Mouse (Mus musculus) gastrocnemius, postnatal 25 days (tissue): Measurements from ENCODE around the gene Nek10. TPM values are rescaled to one million over a fixed set of nuclear protein-coding genes. Genes with fewer than 3 reads are reported as not detected.
"Not testable (repeated sequence)": the region's sequence is repeated elsewhere in the genome, so short reads cannot be mapped to it uniquely, and the experiment has no call there.

Source experiments
- DNase-seq: peaks from one replicate; pipeline ENCODE4 v3.0.0; 2022
- long read RNA-seq, 2 experiments: library from polyadenylated mRNA; stranded (forward); transcript quantifications; one replicate each; pipeline ENCODE4 v2.0.0; 2021
- total RNA-seq, 2 experiments: library from RNA; stranded (reverse); gene quantifications; 1 replicate in 1 of 2; 2 replicates in 1 of 2; pipeline ENCODE4 v1.2.3; 2021

Nek10 gene
- under 1 TPM; 0.03 TPM for total RNA-seq
- long read RNA-seq, experiment 1 = 0 reads
- long read RNA-seq, experiment 2 = 0 reads

DNA sequence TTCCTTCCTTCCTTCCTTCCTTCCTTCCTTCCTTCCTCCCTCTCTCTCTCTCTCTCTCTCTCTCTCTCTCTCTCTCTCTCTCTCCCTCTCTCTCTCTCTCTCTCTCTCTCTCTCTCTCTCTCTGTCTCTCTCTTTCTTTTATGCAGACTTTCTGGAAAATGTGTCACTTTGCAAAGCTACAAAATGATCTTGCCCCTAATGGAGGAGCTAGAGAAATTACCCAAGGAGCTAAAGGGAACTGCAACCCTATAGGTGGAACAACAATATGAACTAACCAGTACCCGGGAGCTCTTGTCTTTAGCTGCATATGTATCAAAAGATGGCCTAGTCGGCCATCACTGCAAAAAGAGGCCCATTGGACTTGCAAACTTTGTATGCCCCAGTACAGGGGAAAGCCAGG lies at the start of gene Nek10:
TSS of gene Nek10 (plus strand) at position 301 of the 400 bp plus-strand sequence.
- not testable (repeated sequence) for DNase-seq

DNA sequence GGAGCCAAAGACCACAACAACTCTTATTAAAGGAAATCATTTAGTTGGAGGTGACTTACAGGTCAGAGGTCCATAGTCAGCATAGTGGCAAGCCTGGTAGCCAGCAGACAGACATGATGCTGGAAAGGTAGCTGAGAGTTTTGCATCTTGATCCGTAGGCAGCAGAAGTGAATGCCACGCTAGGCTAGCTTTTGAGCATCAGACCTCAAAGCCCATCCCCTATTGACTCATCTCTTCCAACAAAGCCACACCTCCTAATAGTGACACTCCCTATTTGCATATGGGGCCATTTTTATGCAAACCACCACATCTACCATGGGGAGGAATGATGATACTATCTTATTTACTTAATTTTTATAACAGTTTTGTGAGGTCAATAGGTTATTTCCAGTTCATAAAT lies 22.0 kb upstream of the Nek10 start:
- DNase-seq = no peak

DNA sequence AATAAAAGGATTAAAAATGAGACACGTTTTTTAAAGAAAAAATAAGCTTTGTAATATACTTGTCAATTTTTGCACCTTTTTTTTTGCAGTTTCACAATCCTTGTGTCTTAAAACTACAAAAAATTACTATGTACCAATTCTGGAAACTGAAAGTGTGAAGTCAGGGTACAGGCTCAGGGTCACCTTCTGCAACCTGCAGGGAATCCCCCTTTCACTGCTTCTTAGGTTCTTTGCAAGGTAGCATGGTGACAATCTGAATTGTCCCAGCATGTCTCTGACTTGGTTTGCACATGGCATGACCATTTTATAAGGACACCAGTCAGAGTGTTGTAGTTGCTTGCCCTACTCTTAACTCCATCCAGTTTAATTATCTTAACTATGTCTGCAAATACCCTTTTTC lies 19.0 kb upstream of the Nek10 start:
- no peak for DNase-seq

DNA sequence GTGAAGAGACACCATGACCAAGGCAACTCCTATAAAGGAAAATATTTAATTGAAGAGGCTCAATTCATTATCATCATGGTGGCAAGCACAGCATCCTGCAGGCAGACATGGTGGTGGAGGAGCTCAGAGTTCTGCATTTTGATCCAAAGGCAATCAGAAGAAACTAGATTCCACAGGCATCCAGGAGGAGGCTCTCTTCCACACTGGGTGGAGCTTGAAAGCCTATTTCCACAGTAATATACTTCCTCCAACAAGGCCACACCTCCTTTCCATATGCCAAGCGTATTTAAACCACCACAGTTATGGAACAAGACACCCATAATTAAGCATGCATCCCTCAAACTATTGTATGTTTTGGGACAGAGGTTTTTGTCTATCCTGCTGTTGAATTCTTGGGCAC lies 16.2 kb upstream of the Nek10 start:
- no peak for DNase-seq

DNA sequence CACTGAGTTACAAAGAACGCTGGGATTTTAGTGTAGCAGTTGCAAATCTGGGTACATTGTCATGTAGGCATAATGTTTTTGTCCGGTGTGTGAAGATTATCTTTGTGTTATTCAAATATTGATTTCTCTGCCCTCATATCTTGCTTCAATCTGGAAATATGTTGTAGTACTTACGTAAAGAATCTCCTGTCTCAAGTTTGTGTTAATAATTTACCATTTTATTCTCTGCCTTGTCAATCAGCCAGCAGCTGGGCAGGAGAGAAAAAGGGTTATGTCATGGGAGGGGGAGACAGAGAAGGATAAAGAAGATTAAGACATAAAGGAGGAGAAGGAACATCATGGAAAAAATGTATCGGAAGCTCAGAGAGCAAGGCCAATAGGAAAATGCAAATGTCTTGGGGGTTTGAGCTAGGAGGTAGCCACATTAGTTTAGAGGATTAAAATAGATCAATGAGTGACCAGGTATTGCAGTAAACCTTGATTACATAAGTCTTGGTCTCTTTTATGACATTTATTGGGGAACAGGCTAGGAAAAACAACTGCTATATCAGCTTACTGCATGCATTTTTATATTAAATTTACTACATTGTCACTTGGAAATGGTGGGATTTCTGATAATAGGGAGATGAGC lies 13.3 kb upstream of the Nek10 start:
- no peak for DNase-seq

DNA sequence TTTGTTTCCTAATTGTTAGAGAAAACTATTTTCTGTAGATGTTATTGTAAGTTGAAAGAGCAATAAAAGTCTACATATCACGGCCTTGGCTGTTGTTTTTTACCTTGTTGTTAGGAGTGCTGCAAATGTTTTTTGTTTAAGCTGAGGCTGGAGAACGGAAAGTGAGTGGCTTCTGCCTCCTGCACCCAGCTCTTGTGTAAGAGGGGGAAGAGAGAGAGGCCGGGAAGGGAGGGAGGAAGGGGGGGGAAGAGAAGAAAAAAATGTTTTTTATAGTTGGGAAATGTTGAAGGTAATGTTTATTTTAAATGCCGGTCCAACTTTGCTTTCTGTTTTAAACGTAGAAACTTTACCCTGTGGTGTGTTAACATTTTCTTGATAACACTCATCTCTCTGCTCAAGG lies 3.4 kb upstream of the Nek10 start:
- no peak for DNase-seq

DNA sequence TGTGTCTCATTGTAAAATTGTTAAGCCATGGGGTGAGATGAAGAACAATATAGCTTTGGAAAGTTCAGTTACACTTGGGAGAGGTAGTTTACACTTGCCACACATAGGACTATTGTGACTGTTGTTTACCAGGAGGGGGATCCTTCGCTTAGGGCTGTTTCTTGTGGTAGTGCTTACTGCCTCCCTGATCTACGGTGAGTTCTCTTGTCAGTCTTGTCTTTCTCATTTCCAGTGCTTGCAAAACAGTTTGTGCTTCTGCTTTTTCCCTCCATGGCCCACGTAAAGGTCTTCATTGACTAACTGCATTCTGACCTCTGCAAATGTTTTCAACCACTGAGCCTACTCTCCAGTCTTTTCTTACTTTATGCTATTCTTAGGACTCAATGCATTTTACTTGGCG lies 2.9 kb upstream of the Nek10 start:
- no peak for DNase-seq

DNA sequence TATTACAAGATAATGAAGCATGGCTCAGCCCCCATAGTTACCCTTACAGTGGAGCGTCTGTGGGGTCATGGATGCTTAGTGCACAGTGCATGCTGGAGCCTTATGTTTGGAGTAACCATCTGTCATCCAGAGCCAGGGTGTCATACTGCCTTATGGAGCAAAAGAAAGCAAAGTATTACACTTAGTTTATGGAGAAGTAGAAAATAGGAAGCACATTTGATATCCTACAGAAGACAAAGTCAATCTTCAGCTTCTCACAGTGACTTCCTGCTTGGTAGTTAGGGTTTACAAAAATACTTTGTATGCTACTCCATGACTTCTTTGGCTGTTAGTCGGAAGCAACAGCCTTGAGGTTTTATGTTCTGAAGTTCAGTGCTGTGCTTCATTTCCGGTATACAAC lies 2.4 kb upstream of the Nek10 start:
- no peak for DNase-seq

DNA sequence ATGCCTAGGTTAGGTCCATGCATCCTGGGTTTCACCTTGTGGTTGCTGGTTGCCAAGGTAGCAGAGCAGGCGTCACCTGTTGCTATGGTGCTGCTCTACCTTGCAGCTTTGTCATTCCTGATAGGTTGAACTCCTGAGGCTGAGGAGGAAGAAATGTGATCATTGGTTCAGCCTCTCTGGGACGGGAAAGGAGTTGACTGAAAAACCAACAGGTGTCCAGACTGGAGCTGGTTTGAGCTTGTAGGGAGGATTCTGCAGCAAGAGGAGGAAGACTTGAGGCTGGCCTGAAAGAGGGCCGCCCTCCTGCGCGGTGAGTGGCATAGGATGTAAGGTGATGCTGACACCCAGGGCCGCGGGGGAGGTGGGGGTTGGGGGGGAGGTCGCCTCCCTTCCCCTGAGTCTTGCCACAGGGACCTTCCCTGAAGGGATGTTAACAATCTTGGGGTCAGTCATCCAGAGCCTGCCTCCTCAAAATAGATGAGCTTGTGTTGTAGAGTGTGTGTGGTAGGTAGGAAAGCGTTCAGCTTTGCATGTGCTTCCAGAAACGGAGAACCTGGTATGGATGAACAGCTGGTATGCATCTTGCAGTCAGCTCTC lies 804 bp downstream of the Nek10 start:
- no peak for DNase-seq

DNA sequence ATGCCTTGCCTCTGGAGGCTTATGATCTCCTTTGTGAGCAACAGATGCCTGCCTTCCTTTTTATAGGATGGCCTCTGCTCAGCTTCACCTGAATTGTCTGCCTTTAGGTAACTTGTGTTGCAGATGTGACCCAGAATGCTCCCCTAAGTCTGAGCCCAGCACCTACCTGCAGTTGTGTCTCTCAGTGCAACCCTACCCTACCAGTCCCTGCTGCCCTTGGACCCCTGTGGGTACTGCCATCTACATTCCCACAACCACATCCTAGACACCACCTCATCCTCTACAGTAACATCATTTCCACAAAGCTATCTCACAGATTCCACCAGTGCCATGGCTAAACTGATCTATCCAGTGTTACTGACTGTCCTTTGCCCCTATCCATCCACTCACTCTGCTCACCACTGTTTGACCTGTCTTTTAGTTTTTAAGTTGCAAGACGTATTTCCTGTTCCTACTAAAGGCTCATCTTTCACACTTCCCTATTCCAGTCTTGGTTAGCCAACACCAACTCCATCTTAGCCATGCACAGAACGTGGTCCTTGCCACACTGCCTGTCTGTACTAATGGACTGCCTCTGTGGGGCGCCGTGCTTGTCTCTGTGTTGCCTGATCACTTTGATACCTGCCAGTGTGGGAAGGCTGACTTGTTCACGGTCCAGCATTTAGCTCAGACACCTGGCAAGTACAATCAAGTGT lies 1.4 kb downstream of the Nek10 start:
- no peak for DNase-seq

DNA sequence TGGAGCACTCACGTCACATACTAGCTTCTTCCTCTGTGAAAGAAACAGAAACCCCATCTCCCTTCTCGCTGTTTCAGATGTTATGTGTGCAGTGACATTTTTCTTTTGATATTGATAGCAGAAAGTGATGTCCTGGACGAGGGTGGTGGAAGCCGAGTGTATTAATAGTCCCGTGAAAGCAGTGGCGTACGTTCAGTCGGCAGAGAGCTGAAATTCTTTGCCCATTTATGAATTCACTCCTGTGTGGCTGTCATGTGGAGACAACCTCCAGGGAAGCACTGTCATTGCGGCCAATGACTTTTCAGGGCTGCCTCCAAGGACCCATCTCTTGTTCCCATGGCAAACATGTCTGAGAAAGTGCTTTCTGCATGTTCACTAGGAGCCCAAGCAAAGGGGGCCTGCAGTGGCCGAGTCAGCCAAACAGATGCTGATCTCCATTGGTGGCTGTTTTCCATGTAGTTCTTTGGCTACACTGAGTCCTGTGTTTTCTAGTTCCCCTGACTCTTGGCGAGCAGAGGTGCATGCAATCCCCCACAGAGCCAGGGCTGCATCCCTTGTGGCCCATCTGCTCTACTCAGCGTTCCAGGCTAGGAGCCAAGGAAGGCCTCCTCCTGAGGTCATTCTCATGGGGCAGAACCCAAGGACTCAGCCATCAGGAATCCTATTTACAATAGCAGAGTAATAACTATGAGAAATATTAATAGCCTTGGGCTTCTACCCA lies 29.5 kb downstream of the Nek10 start:
- peak; percentile 89 for DNase-seq

DNA sequence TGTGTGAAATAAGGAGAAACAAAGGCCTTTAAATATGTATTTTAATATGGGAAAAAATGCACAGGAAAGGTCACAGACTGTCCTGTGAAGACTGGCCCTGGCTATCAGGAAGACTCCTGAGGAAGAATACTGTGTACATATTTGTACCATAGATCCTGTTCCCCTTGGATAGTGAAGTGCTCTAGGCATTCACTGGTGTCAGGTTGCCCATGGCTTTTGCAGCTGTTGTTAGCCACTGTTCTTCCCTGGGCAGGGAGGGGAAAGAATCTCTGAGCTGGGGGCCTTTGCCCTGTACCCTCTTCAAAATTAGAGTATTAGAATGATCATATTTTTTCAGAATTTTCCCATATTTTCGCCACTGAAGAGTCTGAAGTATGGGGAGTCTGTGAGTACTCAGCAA lies 30.3 kb downstream of the Nek10 start:
- DNase-seq = no peak

DNA sequence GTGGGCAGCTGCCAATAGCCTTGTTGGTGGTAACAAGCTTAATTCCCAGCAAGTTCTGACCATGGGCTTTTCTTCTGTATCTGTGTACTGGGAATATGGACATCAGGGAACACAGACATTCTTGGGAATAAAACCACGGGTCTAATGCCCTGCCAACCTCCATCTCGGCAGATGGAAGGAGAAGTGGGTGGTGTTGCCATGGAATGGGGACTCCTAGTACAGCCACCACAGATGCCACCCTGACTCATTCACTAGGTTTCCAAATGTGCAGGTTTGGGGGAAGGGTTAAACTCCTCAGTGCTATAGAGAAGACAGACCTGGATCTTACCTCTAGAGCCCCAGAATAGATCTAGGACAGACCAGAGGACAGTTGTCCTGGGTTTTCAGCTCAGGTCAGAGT lies 31.1 kb downstream of the Nek10 start:
- DNase-seq = no peak

DNA sequence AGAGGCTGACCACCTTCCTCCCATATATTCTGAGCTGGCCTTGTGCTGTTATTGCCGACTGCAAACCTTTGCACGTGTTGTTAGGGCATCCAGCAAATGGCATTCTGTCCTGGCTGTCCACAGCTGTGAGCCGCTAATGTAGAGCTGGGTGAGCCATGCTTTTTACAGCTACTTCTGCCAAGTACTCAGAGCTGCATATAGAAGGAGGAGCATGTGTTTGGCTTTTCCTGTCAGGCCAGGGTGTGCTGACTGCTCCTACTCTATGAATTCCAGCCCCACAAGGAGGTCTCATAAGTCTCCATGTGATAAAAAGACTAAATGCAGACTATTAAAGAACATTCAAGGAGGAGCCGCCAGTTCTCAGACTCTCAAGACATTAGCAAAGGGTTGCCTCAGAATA lies 34.4 kb downstream of the Nek10 start:
- no peak for DNase-seq

DNA sequence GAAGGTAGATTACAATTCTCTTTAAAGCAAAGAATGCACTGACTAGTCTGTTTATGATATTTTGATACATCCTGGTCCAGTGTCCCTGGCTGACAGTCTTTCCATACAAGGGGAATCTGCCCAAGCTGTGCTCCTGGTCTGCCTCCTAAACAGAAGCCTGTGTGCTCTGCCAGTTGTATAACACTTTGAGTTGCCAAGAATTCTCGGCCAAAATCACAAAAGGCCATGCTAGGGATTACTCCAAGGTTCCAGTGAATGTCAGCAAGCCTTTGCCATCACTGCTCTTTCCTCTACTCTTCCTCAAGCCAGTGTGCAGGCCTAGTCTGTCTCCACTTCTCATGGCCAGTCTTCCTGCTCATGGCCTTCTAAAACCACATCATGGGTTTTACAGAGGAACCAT lies 34.9 kb downstream of the Nek10 start:
- peak; percentile 19 for DNase-seq

DNA sequence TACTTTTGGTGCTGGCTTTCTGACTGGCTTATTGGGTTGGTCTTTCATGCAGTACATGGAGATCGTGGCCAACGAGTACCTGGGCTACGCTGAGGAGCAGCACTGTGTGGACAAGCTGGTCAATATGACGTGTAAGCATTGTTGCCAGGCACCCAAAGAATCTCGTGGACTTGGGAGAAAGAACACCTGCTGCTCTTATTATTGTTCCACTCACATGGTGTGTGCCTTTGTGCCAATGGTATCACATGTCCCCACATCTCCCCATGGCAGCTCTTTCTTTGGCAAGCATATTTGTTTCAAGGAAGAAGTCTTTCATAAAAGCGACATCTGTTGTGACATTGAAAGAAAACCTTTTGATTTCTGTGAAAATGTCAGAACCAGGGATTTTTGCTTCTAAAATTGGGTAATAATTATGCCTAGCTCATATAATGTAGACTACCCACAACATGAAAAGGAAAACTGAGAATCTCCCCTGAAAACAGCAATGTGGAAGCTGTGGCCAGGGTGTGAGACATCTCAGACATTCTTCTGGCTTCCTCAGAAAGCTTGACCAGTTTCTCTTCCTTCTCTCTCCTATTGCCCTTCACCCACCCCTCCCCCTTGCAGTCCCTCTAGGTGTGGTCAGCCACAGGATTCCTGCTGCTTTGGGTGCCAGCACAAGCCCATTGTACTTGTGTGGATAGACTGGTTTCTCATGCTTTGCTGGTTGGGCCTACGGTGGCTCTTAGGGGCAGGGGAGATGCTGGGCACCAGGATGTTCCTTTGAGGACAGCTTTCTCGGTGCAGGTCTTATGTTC lies 39.7 kb downstream of the Nek10 start:
- DNase-seq = no peak

DNA sequence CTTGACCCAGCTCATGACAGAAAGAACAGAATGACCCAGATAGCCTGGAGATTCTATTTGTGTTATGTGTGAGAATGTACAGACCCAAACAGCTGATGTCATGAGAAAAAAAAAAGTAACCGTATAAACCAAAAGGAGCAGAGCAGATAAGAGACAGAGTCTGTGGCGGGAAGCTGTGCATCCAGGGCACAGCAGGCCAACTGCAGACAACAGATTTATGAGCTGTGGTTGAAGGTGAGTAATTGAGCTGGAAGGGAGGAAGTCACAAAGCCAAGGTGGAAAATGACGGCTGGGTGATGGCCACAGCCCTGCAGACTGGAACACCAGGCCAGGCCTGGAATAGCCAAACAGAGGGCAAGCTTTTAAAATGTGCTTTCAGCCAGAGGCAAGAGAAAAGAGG lies 49.6 kb downstream of the Nek10 start:
- DNase-seq = no peak

DNA sequence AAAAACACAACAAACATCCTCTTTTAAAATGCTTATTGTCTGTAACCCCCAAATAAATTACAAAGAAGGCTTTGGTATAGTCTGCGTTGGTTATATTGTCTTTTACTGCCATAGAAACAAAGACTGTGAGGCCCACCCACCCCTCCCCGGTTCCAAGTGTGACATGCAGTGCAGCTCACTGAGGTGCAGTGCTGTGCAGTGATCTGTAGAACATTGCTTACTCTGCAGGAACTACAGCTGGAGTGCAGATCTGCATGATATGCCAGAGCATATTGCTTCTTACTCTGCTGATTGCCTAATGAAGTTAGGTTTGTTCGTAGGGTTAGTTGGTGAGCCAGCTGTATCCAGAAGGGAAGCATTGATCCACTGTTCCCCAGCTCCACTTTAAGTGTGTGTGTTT lies 57.1 kb downstream of the Nek10 start:
- DNase-seq = no peak

DNA sequence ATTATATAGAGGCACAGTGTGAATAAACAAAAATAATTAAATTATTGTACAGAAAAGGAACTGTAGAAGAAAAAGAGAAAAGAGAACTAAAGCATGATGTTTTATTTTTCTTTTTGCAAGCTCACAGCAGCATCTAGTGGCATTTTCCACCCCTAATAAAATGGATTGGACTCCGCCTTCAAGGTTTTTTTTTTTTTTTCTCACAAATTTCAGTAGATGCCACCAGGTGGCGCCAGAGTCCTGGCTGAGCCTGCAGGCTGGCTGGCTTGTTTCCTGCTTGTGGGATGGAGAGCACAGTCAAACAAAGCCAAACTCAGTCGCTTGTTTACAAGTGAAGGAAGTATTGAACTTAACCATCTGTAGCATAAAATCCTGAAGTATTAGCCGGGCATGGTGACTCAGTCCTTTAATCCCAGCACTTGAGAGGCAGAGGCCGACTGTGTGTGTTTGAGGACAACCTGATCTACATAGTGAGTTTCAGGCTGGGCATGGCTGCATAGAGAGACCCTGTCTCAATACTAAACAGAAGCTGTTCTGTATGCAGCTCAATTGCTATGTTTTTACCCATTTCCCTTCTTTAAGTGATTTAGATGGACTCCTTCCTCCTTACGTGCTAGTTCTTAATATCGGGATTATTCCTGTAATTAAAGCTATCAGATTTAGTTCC lies 60.6 kb downstream of the Nek10 start:
- peak; percentile 71 for DNase-seq

DNA sequence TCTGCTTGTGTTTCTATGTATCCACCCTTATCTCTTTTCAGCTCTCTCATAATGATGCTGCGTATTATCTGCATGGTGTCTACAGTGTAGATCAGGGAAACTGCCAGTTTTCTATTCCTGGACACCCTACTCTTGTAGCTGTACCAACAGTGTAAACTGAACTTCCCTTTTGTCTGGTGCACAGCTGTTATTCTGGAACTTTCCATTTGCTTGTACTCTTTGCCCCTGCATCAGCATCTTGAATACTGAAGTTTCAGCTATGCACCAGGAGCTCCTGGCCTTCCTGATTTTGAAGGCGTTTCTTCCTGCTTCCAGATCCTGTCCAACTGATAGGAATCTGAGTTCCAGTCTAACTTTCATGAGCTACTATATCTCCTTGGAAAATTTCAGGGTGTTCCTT lies 66.0 kb downstream of the Nek10 start:
- no peak for DNase-seq

DNA sequence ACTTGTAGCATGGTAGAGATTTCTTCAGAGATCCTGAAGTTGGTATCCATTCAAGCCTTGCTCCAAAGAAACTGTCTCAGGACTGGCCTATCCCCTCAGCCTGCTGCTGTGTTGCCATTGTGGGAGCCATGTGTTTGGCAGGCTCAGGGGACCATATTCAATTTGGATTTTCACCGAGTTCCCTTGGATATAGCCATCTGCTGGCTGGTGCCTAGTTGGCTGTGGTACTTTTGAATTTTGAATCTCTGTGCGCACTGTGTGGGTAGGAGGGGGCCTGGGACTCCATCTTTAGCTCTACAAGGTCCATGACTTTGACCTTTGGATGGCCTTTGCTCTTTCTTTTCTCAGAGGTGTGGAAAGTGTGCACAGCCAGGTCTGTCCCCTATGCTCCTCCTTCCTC lies 66.8 kb downstream of the Nek10 start:
- DNase-seq = no peak

DNA sequence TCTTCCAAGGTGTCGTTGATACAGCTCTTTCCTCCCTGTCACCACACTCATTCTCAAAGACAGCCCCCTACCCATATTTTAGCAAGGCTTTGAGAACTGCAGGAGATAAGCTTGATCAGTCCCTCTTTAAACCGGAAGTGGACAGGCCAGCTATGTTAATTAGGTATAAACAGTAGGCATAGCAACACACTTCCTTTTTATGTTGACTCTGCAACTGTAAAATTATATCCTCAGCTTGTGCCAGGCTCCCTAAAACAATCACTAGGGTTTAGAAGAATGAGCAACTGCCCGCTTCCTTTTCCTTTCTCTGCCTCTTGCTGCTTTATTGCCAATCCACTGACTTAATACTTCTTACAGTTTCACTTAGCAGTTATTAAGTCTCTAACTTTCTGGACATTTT lies 67.2 kb downstream of the Nek10 start:
- DNase-seq = no peak
